Mouse (Mus musculus): Measurements from ENCODE around the gene Mixl1. TPM values are rescaled to one million over a fixed set of nuclear protein-coding genes. Genes with fewer than 3 reads are reported as not detected.

Mixl1 gene
- polyA plus RNA-seq, 1 experiment from 2014 or later: not detected

DNA sequence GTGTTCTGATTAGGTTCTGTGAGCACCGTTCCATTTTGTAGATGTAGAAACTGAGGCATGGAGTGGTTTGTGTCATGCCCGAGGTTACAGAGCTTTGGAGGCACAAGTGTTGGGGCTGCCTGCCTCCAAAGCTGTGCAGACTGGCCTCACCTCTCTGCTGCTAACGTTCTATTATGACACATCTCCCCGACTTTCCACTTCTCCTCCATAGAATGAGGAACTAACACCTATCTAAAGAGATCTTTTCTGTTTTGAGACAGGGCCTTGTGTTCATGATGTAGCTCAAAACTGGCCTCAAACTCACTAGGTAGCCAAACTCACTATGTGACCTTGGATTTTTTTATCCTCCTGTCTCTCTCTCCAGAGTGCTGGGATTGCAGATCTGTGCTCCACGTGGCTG lies 21.9 kb upstream of the Mixl1 start:
- no peak overlapping the region for H3K4me3 ChIP-seq (ENCODE audit: low read depth, low read length)
- H3K4me1 ChIP-seq (replicated peaks; ENCODE audit: control insufficient read depth, insufficient read depth, low read length): no peaks in the 10 kb centered on the region
- no peak overlapping the region for H3K4me2 ChIP-seq (replicated peaks; ENCODE audit: low read depth, low read length)
- 78% methylated on average over 5 of the region's 5 CpGs for WGBS
- H3K9me3 ChIP-seq (ENCODE audit: control insufficient read depth, low read length): no peaks in the 10 kb centered on the region
- no peak overlapping the region for H3K9ac ChIP-seq (ENCODE audit: low read depth, low read length)
- H3K36me3 ChIP-seq (ENCODE audit: control insufficient read depth, insufficient read depth, low read length): no peaks in the 10 kb centered on the region
- no peaks in the 10 kb centered on the region for H3K27me3 ChIP-seq (ENCODE audit: control insufficient read depth, insufficient read depth, low read length)
- DNase-seq (ENCODE audit: low spot score) (no peak), ATAC-seq (ENCODE audit: low FRiP score) (no peak)
- no peak overlapping the region for H3K27ac ChIP-seq (ENCODE audit: low read depth, low read length)

DNA sequence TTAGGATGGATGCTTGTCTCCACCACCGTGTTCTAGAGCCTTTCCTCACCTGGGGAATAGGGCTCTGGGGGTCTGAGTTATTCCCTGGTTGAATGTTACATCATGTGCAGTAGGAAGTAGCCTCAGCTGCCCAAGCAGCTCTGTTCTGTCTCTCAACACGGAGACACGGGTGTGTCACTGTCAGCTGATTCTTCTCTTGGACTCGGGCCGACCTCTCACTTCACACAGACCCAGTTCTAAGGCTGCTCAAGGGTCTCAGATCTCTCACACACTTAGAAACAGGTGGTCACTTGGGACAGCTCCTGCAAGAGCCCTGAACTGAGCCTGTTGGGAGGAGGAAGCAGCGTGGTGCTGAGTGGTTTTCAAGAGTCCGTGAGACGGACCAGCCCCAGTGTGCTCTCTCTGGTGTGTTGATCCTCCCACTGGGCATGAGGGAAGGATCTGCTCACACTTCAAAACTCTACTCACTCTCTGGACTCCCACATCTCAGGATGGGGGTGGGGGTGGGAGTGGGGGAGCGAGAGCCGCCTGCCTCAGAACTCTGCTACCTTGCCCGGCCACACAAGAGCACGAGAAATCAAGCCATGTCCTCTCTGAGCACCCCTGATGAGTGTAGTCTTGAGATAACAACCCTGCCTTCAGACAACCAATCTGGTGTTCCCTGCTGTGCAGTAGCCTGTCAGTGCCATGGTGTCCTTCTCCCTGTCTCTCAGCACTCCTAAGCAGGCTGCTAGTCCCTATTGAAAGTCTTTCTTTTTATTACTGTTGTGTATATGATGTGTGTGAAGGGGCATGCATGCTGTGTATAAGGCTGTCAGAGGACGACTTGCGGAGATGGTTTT lies 12.3 kb upstream of the Mixl1 start:
- Histone ChIP-seq H3K4me3 (ENCODE audit: low read depth, low read length) (no peak overlapping the region), H3K27me3 (ENCODE audit: control insufficient read depth, insufficient read depth, low read length) (no peaks in the 10 kb centered on the region), H3K9ac (ENCODE audit: low read depth, low read length) (no peak overlapping the region), H3K36me3 (ENCODE audit: control insufficient read depth, insufficient read depth, low read length) (no peaks in the 10 kb centered on the region), H3K4me1 (replicated peaks; ENCODE audit: control insufficient read depth, insufficient read depth, low read length) (no peaks in the 10 kb centered on the region), H3K9me3 (ENCODE audit: control insufficient read depth, low read length) (no peaks in the 10 kb centered on the region), H3K27ac (ENCODE audit: low read depth, low read length) (no peak overlapping the region), H3K4me2 (replicated peaks; ENCODE audit: low read depth, low read length) (no peak overlapping the region)
- DNase-seq (ENCODE audit: low spot score) (no peak), ATAC-seq (ENCODE audit: low FRiP score) (no peak)
- WGBS: 71% methylated on average over 14 of the region's 14 CpGs

DNA sequence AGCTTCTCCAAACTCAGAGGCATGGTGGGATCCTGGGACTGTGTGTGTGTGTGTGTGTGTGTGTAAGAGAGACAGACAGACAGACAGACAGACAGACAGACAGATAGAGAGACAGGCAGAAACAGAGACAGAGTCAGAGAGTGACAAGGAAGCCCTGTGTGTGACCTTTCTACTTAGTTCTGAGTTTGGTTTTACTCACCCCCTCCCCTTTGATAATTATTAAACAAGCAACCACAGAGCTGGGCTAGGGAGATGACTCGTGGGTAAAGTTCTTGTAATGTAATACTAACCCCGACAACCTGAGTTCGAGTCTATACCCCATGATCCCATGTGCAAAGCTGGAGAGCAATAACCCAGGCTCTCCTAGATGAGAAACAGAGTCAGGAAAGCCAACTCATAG lies 11.0 kb upstream of the Mixl1 start:
- Histone ChIP-seq H3K27ac (ENCODE audit: low read depth, low read length) (no peak overlapping the region), H3K9me3 (ENCODE audit: control insufficient read depth, low read length) (no peaks in the 10 kb centered on the region), H3K4me3 (ENCODE audit: low read depth, low read length) (no peak overlapping the region), H3K4me2 (replicated peaks; ENCODE audit: low read depth, low read length) (no peak overlapping the region), H3K27me3 (ENCODE audit: control insufficient read depth, insufficient read depth, low read length) (0 out of 2 replicates have a peak, but pooled peaks cover 2% of the 10 kb centered on the region), H3K9ac (ENCODE audit: low read depth, low read length) (no peak overlapping the region), H3K4me1 (replicated peaks; ENCODE audit: control insufficient read depth, insufficient read depth, low read length) (no peaks in the 10 kb centered on the region), H3K36me3 (ENCODE audit: control insufficient read depth, insufficient read depth, low read length) (no peaks in the 10 kb centered on the region)
- no peak for DNase-seq (ENCODE audit: low spot score)
- WGBS: 78% methylated on average over 3 of the region's 3 CpGs
- ATAC-seq (ENCODE audit: low FRiP score): no peak

DNA sequence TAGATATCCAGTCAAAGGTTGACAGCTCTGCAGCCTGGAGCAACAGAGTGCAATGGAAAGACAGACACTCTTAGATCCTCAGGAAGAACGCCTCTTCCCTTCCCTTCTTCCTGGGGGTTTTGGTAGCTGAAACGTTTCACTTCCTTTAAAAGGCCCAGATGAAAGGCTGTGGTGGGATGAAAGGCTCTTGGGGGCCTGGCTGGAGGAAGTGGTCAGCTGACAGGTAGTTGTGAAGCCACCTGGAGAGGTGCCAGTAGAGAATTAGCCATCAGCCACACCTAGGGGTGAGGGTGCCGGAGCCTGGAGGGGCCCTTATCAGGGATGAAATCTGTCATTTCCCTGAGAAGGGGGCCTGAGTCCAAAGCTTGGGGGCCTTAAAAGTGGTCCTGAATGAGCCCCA lies 10.5 kb upstream of the Mixl1 start:
- no peak for DNase-seq (ENCODE audit: low spot score)
- no peaks in the 10 kb centered on the region for H3K9me3 ChIP-seq (ENCODE audit: control insufficient read depth, low read length)
- no peak overlapping the region for H3K9ac ChIP-seq (ENCODE audit: low read depth, low read length)
- no peak for ATAC-seq (ENCODE audit: low FRiP score)
- no peaks in the 10 kb centered on the region for H3K36me3 ChIP-seq (ENCODE audit: control insufficient read depth, insufficient read depth, low read length)
- H3K4me1 ChIP-seq (replicated peaks; ENCODE audit: control insufficient read depth, insufficient read depth, low read length): no peaks in the 10 kb centered on the region
- 69% methylated on average over 3 of the region's 3 CpGs for whole genome bisulfite sequencing
- H3K27ac ChIP-seq (ENCODE audit: low read depth, low read length): no peak overlapping the region
- H3K27me3 ChIP-seq (ENCODE audit: control insufficient read depth, insufficient read depth, low read length): 0 out of 2 replicates have a peak, but pooled peaks cover 2% of the 10 kb centered on the region
- no peak overlapping the region for H3K4me3 ChIP-seq (ENCODE audit: low read depth, low read length)
- H3K4me2 ChIP-seq (replicated peaks; ENCODE audit: low read depth, low read length): no peak overlapping the region

DNA sequence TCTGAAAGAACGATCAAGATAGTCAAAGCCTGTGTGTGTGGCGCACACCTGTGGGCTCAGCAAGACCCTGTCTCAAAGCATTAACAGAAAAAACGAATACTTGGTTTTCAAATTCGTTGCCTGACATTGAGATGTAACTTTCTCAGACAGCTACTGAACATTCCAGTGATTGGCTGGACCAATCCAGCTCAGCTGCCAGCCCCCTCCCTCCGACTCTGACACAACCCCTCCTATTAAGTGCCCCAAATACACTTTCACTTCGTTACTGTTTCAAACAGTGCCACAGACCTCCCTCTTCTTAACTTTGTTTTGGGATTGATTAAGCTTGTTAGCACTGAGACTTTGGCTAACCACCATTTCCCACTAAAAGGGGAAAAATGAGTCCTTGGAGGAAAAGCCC lies 6.6 kb upstream of the Mixl1 start:
- ATAC-seq (ENCODE audit: low FRiP score) (no peak), DNase-seq (ENCODE audit: low spot score) (no peak)
- Histone ChIP-seq H3K27ac (ENCODE audit: low read depth, low read length) (no peak overlapping the region), H3K4me2 (replicated peaks; ENCODE audit: low read depth, low read length) (no peak overlapping the region), H3K36me3 (ENCODE audit: control insufficient read depth, insufficient read depth, low read length) (no peaks in the 10 kb centered on the region), H3K4me1 (replicated peaks; ENCODE audit: control insufficient read depth, insufficient read depth, low read length) (no peaks in the 10 kb centered on the region), H3K27me3 (ENCODE audit: control insufficient read depth, insufficient read depth, low read length) (peaks cover 2% of the 10 kb centered on the region; the same call in 1 of the 2 replicates), H3K9me3 (ENCODE audit: control insufficient read depth, low read length) (no peaks in the 10 kb centered on the region), H3K9ac (ENCODE audit: low read depth, low read length) (no peak overlapping the region), H3K4me3 (ENCODE audit: low read depth, low read length) (no peak overlapping the region)
- 52% methylated on average over 6 of the region's 6 CpGs for WGBS

DNA sequence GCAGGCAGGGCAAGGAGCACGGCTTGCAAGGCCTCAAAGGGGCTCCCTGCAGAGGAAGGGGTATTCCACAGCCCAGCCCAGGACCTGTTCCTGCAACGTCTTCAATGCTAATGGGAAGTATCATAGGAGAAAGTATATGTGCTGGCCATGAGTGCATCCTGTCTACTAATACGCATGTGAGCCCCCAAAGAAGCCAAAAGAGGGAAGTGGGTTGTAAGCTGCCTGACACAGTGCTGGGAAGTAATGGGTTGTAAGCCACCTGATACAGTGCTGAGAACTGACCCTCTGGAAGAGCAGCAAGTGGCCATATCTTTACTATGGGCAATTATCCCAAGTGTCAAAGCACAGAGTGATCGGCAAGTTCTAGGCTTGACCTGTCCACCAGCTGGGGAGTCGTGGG lies 1.2 kb upstream of the Mixl1 start:
- Histone ChIP-seq H3K4me2 (replicated peaks; ENCODE audit: low read depth, low read length) (no peak overlapping the region), H3K9ac (ENCODE audit: low read depth, low read length) (no peak overlapping the region), H3K4me3 (ENCODE audit: low read depth, low read length) (no peak overlapping the region), H3K27me3 (ENCODE audit: control insufficient read depth, insufficient read depth, low read length) (peaks cover 26% of the 10 kb centered on the region), H3K4me1 (replicated peaks; ENCODE audit: control insufficient read depth, insufficient read depth, low read length) (peaks cover 4% of the 10 kb centered on the region), H3K27ac (ENCODE audit: low read depth, low read length) (no peak overlapping the region), H3K36me3 (ENCODE audit: control insufficient read depth, insufficient read depth, low read length) (no peaks in the 10 kb centered on the region), H3K9me3 (ENCODE audit: control insufficient read depth, low read length) (no peaks in the 10 kb centered on the region)
- WGBS: 48% methylated on average over 5 of the region's 5 CpGs
- DNase-seq (ENCODE audit: low spot score) (no peak), ATAC-seq (ENCODE audit: low FRiP score) (no peak)

DNA sequence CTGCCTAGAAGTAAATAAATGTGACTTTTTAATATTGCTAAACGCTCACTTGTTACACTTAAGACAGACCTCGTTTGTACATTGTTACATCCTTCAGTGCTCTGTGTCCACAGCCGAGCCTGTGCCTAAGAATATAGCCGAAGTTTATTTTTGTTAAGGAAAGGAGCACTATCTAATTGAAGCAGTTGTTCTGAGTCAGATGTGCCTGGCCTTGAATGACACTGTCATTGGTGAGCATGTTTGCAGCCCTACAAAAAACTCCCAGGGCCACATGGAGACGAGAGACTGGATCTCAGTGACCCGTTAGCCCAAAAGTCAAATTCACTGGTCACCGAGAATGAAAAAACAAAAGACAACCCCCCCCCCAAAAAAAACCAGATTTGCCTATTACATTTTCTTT lies 5.5 kb downstream of the Mixl1 start:
- Histone ChIP-seq H3K4me1 (replicated peaks; ENCODE audit: control insufficient read depth, insufficient read depth, low read length) (peaks cover under 1% of the 10 kb centered on the region), H3K4me2 (replicated peaks; ENCODE audit: low read depth, low read length) (no peak overlapping the region), H3K27ac (ENCODE audit: low read depth, low read length) (no peak overlapping the region), H3K9ac (ENCODE audit: low read depth, low read length) (no peak overlapping the region), H3K36me3 (ENCODE audit: control insufficient read depth, insufficient read depth, low read length) (no peaks in the 10 kb centered on the region), H3K9me3 (ENCODE audit: control insufficient read depth, low read length) (no peaks in the 10 kb centered on the region), H3K27me3 (ENCODE audit: control insufficient read depth, insufficient read depth, low read length) (peaks cover 7% of the 10 kb centered on the region), H3K4me3 (ENCODE audit: low read depth, low read length) (no peak overlapping the region)
- WGBS: 90% methylated on average over 7 of the region's 7 CpGs
- DNase-seq (ENCODE audit: low spot score) (no peak), ATAC-seq (ENCODE audit: low FRiP score) (no peak)

Other genes starting within 250 kb of the Mixl1 start
- 0.85 and 1.0 TPM in 2 replicates for gene Stum, start 213.5 kb downstream of the Mixl1 start, polyA plus RNA-seq (2014; fragmentation: Nextera tagmentation; extraction: Ambion mirVana)
- gene Parp1, start 128.1 kb downstream of the Mixl1 start, polyA plus RNA-seq (2014; fragmentation: Nextera tagmentation; extraction: Ambion mirVana): 141 and 177 TPM in 2 replicates
- gene Lin9, start 55.9 kb downstream of the Mixl1 start, polyA plus RNA-seq (2014; fragmentation: Nextera tagmentation; extraction: Ambion mirVana): 22.4 and 25.9 TPM in 2 replicates
- gene Acbd3, start 29.0 kb upstream of the Mixl1 start, polyA plus RNA-seq (2014; fragmentation: Nextera tagmentation; extraction: Ambion mirVana): 24.8 and 27.7 TPM in 2 replicates
- gene H3f3a, start 116.9 kb upstream of the Mixl1 start, polyA plus RNA-seq (2014; fragmentation: Nextera tagmentation; extraction: Ambion mirVana): 3,542 and 3,682 TPM in 2 replicates
- gene Sde2, start 154.1 kb upstream of the Mixl1 start, polyA plus RNA-seq (2014; fragmentation: Nextera tagmentation; extraction: Ambion mirVana): 33.8 and 34.7 TPM in 2 replicates
- gene Lefty2, start 196.1 kb upstream of the Mixl1 start, polyA plus RNA-seq (2014; fragmentation: Nextera tagmentation; extraction: Ambion mirVana): not detected in 2 replicates
- gene Pycr2, start 207.3 kb upstream of the Mixl1 start, polyA plus RNA-seq (2014; fragmentation: Nextera tagmentation; extraction: Ambion mirVana): 81.2 and 88.5 TPM in 2 replicates
- 0.39 and 0.90 TPM in 2 replicates for gene Lefty1, start 238.0 kb upstream of the Mixl1 start, polyA plus RNA-seq (2014; fragmentation: Nextera tagmentation; extraction: Ambion mirVana)
- gene Tmem63a, start 245.3 kb upstream of the Mixl1 start, polyA plus RNA-seq (2014; fragmentation: Nextera tagmentation; extraction: Ambion mirVana): 3.0 and 3.4 TPM in 2 replicates